Mouse (Mus musculus): Measurements from ENCODE around the gene Tigd3. TPM values are rescaled to one million over a fixed set of nuclear protein-coding genes. Genes with fewer than 3 reads are reported as not detected.

Gene Tigd3
- polyA plus RNA-seq, 1 experiment: 4.0 TPM

DNA sequence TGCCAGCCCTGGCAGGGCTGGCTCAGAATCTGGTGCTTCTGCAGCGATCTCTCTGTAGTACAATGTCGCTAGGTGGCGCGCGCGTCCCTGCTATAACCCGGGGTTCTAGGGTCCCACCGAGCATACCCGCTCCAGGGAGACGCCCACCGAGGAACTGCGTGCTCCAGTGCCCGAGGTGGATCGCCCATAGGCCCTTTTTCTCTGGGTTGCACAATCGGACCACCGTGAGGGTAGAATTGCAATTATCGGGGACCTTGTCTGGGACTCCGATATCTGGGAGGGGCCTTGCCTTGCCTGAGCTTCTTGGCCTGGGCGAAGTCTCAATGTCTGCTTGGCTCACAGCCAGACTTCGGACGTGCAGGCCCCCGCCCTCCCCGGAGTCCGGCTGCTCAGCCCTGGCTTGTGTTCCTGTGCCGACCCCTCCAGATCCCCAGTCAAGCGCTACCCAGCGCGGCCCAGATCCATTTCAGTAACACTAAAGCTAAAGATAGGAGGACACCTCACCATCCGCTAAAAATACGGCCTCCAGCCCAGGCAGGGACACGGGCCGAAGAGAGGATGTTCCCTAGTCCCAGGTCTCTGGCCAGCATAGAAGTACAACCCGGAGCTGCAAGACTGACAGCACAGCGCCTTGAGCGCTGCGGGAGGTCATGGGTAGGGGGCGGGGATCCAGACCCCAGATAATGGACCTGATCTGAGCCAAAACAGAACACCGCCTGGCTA, 30.2 kb upstream of the Tigd3 start:
- TF ChIP-seq POLR2A (IDR thresholded peaks at IDR 0.05; ENCODE audit: control insufficient read depth, extremely low read depth, insufficient read depth, low read length, poor library complexity) (0 out of 2 replicates have a peak, but pooled peaks have one; percentile 17), CTCF (IDR thresholded peaks at IDR 0.05; ENCODE audit: borderline replicate concordance, control insufficient read depth, extremely low read depth, insufficient read depth, low read length, poor library complexity) (peak; percentile 88)
- Histone ChIP-seq H3K4me3 (ENCODE audit: control insufficient read depth, insufficient read depth, low read length) (peak overlapping the region; percentile 53), H3K4me1 (replicated peaks; ENCODE audit: control insufficient read depth, insufficient read depth, low read length) (peaks cover 20% of the 10 kb centered on the region), H3K27ac (ENCODE audit: control insufficient read depth, insufficient read depth, low read length) (no peak overlapping the region), H3K27me3 (ENCODE audit: control insufficient read depth, insufficient read depth, low read length) (no peaks in the 10 kb centered on the region), H3K36me3 (ENCODE audit: control insufficient read depth, insufficient read depth, low read length) (no peaks in the 10 kb centered on the region)
- WGBS: under 1% methylated on average over 38 of the region's 38 CpGs
- DNase-seq: peak; percentile 92

DNA sequence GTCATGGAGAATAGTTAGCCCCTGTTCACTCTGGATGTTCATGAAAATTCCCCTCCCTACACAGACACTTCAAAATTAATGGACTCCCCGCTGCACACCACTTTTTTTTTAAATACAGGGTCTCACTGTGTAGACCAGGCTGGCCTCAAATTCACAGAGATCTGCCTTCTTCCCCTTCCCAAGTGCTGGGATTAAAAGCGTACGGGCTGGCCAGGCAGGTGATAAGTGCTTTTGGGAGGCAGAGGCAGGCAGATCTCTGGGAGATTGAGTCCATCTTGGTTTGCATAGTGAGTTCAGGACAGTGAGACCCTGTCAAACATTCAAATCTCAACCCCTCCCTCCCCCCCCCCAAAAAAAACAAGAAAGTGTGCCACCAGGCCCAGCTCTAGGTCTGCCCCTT, 29.0 kb upstream of the Tigd3 start:
- peaks cover 20% of the 10 kb centered on the region for H3K4me1 ChIP-seq (replicated peaks; ENCODE audit: control insufficient read depth, insufficient read depth, low read length)
- WGBS: 98% methylated on average over 3 of the region's 3 CpGs
- H3K27me3 ChIP-seq (ENCODE audit: control insufficient read depth, insufficient read depth, low read length): no peaks in the 10 kb centered on the region
- H3K27ac ChIP-seq (ENCODE audit: control insufficient read depth, insufficient read depth, low read length): no peak overlapping the region
- TF ChIP-seq POLR2A (IDR thresholded peaks at IDR 0.05; ENCODE audit: control insufficient read depth, extremely low read depth, insufficient read depth, low read length, poor library complexity) (no peak), CTCF (IDR thresholded peaks at IDR 0.05; ENCODE audit: borderline replicate concordance, control insufficient read depth, extremely low read depth, insufficient read depth, low read length, poor library complexity) (no peak)
- H3K4me3 ChIP-seq (ENCODE audit: control insufficient read depth, insufficient read depth, low read length): no peak overlapping the region
- H3K36me3 ChIP-seq (ENCODE audit: control insufficient read depth, insufficient read depth, low read length): no peaks in the 10 kb centered on the region
- no peak for DNase-seq

DNA sequence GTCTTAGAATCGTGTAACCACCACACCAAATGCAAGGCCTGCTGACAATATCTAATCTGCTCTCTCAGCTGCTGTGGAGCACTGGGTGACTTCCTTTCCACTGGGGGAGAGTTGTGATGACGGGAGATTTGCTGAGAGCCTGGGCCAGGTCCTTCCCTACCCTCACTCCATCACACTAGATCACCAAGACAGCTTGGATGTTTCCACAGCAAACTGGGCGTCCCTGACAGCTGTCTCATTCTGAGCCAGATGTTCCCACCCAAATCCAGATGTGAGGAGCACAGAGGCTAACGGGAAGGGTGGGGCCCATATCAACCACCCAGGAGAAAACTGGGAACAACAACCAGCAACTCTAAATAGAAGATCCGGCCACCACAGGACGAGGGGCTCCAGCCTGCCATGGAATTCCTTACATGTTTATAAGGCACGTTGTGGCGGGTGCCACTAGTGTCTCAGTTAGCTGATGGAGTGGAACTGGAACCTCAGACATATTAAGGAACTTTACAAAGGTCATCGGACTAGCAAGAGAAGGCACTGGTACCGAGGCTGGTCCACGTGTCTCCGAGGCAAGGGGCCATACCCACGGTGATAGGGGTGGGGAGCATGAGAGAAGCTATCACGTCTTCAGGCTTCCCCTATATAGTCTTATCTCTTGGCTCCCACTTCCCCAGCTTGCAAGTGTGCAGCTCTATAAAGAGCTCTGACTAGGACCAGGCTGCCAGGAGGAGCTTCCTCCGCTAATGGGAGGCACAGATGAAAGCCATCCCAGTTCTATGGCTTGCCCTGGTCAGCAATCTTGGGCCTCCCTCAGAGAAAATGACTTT, 28.4 kb upstream of the Tigd3 start:
- H3K27me3 ChIP-seq (ENCODE audit: control insufficient read depth, insufficient read depth, low read length): no peaks in the 10 kb centered on the region
- no peaks in the 10 kb centered on the region for H3K36me3 ChIP-seq (ENCODE audit: control insufficient read depth, insufficient read depth, low read length)
- 81% methylated on average over 15 of the region's 15 CpGs for WGBS
- peaks cover 18% of the 10 kb centered on the region for H3K4me1 ChIP-seq (replicated peaks; ENCODE audit: control insufficient read depth, insufficient read depth, low read length)
- H3K4me3 ChIP-seq (ENCODE audit: control insufficient read depth, insufficient read depth, low read length): no peak overlapping the region
- H3K27ac ChIP-seq (ENCODE audit: control insufficient read depth, insufficient read depth, low read length): no peak overlapping the region
- DNase-seq: no peak
- TF ChIP-seq CTCF (IDR thresholded peaks at IDR 0.05; ENCODE audit: borderline replicate concordance, control insufficient read depth, extremely low read depth, insufficient read depth, low read length, poor library complexity) (no peak), POLR2A (IDR thresholded peaks at IDR 0.05; ENCODE audit: control insufficient read depth, extremely low read depth, insufficient read depth, low read length, poor library complexity) (no peak)

DNA sequence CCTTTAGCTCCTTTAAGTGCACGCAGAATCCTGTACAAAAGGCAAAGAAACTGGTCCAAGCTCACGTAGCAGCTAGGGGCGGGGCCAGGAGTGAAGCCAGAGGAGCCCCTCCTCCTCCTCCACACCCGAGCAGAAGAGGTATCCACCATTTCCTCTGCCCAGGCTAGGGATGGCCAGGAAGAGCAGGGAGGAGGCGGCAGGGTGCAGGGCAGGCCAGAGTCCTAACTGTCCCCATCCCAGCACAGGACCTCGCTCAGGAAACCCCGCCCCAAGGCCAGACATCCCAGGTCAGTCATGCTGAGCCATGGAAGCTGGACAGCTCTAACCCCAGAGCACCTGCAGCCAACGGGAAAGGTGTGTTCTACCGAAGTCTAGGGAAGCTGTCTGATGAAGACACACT, 27.8 kb upstream of the Tigd3 start:
- DNase-seq: no peak
- Histone ChIP-seq H3K4me1 (replicated peaks; ENCODE audit: control insufficient read depth, insufficient read depth, low read length) (peaks cover 14% of the 10 kb centered on the region), H3K36me3 (ENCODE audit: control insufficient read depth, insufficient read depth, low read length) (no peaks in the 10 kb centered on the region), H3K27ac (ENCODE audit: control insufficient read depth, insufficient read depth, low read length) (no peak overlapping the region), H3K4me3 (ENCODE audit: control insufficient read depth, insufficient read depth, low read length) (no peak overlapping the region), H3K27me3 (ENCODE audit: control insufficient read depth, insufficient read depth, low read length) (no peaks in the 10 kb centered on the region)
- WGBS: 60% methylated on average over 9 of the region's 9 CpGs
- TF ChIP-seq CTCF (IDR thresholded peaks at IDR 0.05; ENCODE audit: borderline replicate concordance, control insufficient read depth, extremely low read depth, insufficient read depth, low read length, poor library complexity) (no peak), POLR2A (IDR thresholded peaks at IDR 0.05; ENCODE audit: control insufficient read depth, extremely low read depth, insufficient read depth, low read length, poor library complexity) (no peak)

DNA sequence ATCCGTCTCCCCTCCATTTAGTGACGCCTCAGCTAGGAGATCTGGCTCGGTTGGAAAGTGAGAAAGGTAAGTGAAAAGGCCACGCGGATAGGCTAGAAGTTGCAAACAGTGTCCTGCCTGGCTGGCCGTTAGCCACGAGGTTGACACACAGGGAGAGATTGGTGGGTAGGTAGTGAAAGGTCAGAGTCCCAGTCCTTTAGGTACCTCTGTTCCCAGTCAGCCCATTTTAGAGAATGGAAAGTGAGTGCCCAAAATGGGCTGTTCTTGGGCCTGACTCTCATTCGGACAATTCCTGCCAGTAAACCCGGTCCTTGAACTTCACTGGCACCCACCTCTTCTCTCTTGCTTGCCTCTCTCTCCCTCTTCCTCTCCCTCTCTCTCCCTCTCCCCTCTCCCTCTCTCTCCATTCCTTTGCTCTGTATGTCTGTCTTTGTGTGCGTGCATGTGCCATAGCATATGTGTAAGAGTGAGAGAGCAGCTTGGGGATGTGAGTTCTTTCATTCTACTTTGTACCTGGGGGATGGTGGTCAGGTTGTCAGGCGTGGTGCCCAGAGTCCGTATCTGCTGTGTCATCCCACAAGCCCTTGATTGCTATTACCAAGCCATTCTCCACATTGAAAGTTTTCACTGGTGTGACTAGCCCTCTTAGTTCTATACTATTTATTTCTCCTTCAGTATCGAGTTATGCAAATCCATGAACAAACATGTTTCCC, 19.2 kb upstream of the Tigd3 start, which contains the start of gene Dpf2:
TSS of gene Dpf2 (minus strand) at position 4 of the 713 bp plus-strand sequence.
- TF ChIP-seq POLR2A (IDR thresholded peaks at IDR 0.05; ENCODE audit: control insufficient read depth, extremely low read depth, insufficient read depth, low read length, poor library complexity): no peak
- TF ChIP-seq CTCF (IDR thresholded peaks at IDR 0.05; ENCODE audit: borderline replicate concordance, control insufficient read depth, extremely low read depth, insufficient read depth, low read length, poor library complexity): no peak
- DNase-seq: no peak
- Histone ChIP-seq H3K36me3 (ENCODE audit: control insufficient read depth, insufficient read depth, low read length) (no peaks in the 10 kb centered on the region), H3K4me3 (ENCODE audit: control insufficient read depth, insufficient read depth, low read length) (peak within 1 kb of the TSS; percentile 72), H3K27me3 (ENCODE audit: control insufficient read depth, insufficient read depth, low read length) (no peaks in the 10 kb centered on the region), H3K4me1 (replicated peaks; ENCODE audit: control insufficient read depth, insufficient read depth, low read length) (peaks cover 19% of the 10 kb centered on the region), H3K27ac (ENCODE audit: control insufficient read depth, insufficient read depth, low read length) (no peak within 1 kb of the TSS)
- WGBS: 8% methylated on average over 13 of the region's 13 CpGs
